Mouse (Mus musculus): ENCODE measurements around the gene Lsmem1. TPM values are rescaled to one million over a fixed set of nuclear protein-coding genes. Genes with fewer than 3 reads are reported as not detected.

Gene Lsmem1
- total RNA-seq (2021): 10 to 100 TPM; 55.8 to 58.6 TPM
- long read RNA-seq, experiment 1, transcript Lsmem1-201 (4 exons, 1,213 nt): major isoform, 32 of 51 reads
- long read RNA-seq, experiment 1, partial matches to known transcripts: 1 of 51 reads
- long read RNA-seq, experiment 1, other reads (novel, unspliced or antisense): 18 of 51 reads
- long read RNA-seq, experiment 2, transcript Lsmem1-201 (4 exons, 1,213 nt): major isoform, 35 of 59 reads
- long read RNA-seq, experiment 2, partial matches to known transcripts: 2 of 59 reads
- long read RNA-seq, experiment 2, other reads (novel, unspliced or antisense): 19 of 59 reads

DNA sequence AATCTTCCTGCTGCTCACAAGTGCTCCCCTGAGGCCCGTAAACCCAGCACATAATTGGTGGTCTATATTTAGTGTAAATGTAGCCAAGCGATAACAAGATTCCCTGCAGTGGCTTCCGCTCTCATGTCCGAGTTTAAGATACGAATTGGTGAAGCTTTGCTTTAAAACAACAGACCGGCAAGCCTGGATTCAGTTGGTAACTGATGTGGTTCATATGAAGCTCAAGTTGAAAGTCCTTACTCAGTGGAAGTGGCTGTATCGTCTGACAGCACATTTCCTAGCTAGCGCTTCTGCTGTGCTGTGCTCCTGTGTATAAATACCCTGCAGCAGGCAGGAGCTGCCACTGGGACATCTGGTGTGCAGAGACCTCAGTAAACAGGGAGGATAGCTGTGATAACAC is at the start of gene Lsmem1:
Lsmem1 (minus strand) TSS at position 189 of the 400 bp plus-strand sequence.
- intact Hi-C loops (cut with DNase I): no loop called here
- Histone ChIP-seq H3K4me3 (peak within 1 kb of the TSS; percentile 72), H3K27ac (peak within 1 kb of the TSS; percentile 83)
- peak; percentile 70 for DNase-seq
- no peak for TF ChIP-seq CTCF (IDR thresholded peaks at IDR 0.05)

DNA sequence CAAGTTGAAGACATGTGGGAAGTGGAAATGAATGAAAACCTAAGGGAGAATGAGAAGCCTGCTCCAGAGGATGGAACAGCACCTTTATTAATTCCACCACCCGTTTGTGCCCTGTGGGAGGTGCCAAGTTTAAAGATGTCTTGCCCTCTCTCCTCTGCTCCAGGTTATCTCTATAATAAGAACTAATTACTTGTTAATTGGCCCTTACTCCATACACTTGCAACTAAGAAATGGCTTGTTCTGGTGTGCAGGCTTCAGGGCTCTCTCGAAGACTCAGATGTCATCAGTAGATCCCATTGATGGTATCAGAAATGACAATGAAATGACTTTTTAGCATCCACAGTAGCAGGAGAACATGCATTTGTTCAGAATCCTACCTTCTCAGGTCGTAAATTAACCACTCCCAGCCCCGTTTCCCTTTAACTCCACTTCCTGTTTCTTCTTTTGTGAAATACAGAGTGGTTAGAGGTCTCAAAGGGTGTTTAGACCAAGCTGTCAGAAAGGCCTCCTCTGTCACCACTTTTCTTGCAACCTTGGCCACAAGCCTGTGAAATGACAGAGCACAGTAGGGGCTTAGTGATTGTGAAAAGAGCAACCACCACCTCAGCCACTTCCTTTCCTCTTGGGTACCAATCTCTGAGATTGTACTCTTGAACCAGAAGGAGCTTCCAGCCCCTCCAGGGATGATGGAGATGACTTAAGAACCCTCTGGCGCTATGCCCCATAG is 49.3 kb upstream of the Lsmem1 start, which contains the start of gene Ifrd1:
Ifrd1 (minus strand) TSS at position 51 of the 727 bp plus-strand sequence.
- intact Hi-C loops (cut with DNase I): no loop called here
- Histone ChIP-seq H3K27ac (peak within 1 kb of the TSS; percentile 51), H3K4me3 (no peak within 1 kb of the TSS)
- no peak for DNase-seq
- TF ChIP-seq CTCF (IDR thresholded peaks at IDR 0.05): no peak

DNA sequence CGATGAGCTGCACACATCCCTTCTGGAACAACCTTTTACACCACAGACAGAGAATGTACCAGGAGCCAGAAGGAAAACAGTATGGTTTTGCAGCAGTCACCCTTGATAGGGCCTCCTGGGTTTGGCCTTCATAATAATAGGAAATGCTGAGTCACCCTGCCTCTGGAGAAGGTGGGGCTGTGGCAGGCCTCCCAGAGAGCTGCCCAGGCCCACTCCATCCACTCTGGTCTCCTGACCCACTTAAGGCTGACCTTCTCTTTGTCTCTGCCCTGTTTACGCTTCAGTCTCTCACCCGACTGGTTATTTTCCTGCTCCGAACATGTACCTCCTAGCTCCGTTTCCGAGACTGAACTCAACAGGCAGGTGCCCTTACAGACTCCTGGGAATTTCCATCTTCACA is 48.7 kb upstream of the Lsmem1 start:
- peak overlapping the region; percentile 51 for H3K27ac ChIP-seq
- intact Hi-C loops (cut with DNase I): no loop called here
- H3K4me3 ChIP-seq: no peak overlapping the region
- no peak for TF ChIP-seq CTCF (IDR thresholded peaks at IDR 0.05)
- DNase-seq: peak; percentile 27

DNA sequence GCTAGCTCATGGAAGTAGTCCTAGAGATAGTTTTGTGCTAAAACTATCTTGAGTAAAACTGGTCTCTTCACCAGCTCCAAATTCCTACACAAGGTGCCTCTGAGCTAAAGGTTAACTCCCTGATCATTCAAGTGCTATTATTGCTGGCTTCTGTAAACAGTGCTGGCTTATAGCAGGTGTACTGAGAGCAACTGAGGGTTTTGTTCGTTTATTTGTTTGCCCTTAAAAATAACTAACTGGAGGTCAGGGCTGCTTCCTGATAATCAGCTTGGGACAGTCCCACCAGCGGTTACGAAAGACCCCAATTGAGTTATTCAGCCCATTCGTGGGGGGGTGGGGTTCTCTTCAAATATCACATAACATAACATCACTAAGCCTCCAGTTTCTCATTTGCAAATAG is 48.1 kb upstream of the Lsmem1 start:
- DNase-seq: no peak
- Histone ChIP-seq H3K27ac (peak overlapping the region; percentile 51), H3K4me3 (no peak overlapping the region)
- no peak for TF ChIP-seq CTCF (IDR thresholded peaks at IDR 0.05)
- intact Hi-C loops (cut with DNase I): no loop called here

DNA sequence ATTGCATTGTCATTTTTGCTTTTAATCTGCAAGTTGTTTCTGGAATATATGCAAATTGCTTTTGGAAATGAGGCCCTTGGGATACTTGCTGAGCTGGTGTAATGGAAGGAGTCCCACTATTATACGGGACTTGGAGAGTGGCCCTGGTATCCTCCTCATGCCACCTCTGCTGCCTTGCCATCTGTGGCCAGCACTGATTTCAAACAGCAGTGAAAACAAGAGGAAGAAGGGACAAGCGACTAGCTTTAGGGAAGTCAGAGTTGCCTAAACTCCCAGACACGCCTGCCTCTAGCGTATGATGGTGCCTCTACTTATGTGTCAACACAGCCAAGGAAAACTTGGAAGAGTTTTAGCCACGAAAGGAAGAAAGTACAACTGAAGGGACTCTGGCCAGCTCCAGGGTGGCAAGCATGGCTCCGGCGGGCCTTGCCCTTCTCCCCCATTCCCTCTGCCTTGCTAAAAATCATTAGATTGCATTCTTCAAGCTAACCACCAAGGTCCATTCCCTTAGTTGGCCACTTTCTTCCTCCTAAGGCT is 46.2 kb upstream of the Lsmem1 start:
- intact Hi-C loops (cut with DNase I): no loop called here
- no peak for TF ChIP-seq CTCF (IDR thresholded peaks at IDR 0.05)
- DNase-seq: no peak
- H3K27ac ChIP-seq: no peak overlapping the region
- H3K4me3 ChIP-seq: no peak overlapping the region

DNA sequence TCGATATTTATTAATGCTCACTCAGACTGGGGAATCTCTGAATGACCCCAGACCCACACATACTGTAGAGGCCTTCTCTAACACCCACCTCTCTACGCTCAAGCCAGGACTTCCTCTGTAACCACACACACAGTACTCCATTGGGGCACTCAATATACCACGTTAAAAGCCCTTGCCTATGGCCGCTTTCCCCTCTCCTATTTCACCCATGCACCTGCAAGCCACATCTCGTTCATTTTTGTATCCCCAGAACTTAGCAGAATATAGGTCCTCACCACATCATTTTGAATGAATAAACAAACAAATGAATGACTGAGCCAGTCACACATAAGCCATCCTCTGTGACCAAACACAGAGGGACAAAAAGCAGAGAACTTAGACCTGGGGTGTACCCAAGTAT is 45.6 kb upstream of the Lsmem1 start:
- TF ChIP-seq CTCF (IDR thresholded peaks at IDR 0.05): no peak
- Histone ChIP-seq H3K27ac (no peak overlapping the region), H3K4me3 (no peak overlapping the region)
- DNase-seq: no peak
- intact Hi-C loops (cut with DNase I): no loop called here

DNA sequence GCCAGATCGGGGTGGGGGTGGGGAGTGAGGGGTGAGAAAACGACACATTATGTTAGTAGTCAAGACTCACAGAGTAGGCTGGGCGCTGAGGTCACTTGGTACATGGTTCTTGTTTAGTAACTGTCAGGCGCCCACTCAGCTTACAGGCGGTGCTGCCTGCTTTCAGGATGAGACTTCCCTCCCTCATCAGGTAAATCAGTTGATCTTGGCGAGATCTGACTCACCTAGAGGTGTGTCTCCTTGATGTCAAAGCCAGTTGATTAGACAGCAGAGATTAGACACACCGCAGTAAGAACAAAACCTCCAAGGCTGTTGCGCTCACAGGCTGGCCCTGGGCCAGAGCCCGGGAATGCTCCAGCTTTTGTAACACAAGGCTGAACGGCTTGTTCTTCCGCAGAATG is 44.5 kb upstream of the Lsmem1 start:
- Histone ChIP-seq H3K4me3 (peak overlapping the region; percentile 18; the same call in 1 of the 2 replicates), H3K27ac (no peak overlapping the region)
- DNase-seq: peak; percentile 66
- intact Hi-C loops (cut with DNase I): no loop called here
- TF ChIP-seq CTCF (IDR thresholded peaks at IDR 0.05): no peak

DNA sequence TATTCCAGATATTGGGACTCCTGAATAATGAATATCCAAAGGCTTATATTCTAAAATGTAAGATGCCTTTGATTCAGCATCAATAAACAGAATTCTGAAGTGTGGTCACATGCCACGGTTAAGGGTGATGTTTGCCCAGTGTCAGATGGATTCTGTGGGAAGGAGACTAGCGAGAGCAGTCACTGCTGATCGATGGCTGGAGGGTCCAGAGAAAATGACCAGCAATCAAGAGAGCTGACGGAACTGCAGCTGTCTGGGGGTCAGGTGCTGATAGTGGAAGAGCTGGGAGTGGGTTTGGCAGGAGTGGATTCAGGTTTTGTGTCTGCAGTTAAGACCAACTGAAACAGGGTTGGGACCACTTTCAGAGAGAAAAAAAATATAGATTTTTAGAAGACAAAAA is 44.0 kb upstream of the Lsmem1 start:
- H3K27ac ChIP-seq: no peak overlapping the region

DNA sequence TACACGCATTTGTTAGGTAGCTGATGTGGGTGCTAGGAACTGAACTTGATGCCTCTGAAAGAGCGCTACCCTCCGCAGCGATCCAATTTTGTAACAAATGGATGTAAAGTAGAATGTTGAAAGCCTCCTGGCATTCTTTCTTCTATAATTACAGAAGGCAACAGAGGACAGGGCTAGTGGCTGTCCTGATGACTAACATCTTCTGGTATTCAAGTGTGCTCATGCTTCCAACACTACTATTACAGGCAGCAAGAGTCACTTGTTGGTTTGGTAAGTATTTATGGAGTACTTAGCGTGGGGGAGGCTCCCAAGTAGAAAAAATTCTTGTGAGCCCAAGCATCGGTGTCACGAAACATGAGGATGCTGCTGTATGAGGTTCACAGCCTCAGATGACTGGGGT is 39.9 kb upstream of the Lsmem1 start:
- H3K4me3 ChIP-seq: no peak overlapping the region
- no peak for TF ChIP-seq CTCF (IDR thresholded peaks at IDR 0.05)
- no peak for DNase-seq
- H3K27ac ChIP-seq: no peak overlapping the region
- intact Hi-C loops (cut with DNase I): no loop called here

More for the DNA sequence above, 44.0 kb upstream of the Lsmem1 start:
- DNase-seq: no peak
- no peak for TF ChIP-seq CTCF (IDR thresholded peaks at IDR 0.05)
- no peak overlapping the region for H3K4me3 ChIP-seq
- intact Hi-C loops (cut with DNase I): no loop called here

DNA sequence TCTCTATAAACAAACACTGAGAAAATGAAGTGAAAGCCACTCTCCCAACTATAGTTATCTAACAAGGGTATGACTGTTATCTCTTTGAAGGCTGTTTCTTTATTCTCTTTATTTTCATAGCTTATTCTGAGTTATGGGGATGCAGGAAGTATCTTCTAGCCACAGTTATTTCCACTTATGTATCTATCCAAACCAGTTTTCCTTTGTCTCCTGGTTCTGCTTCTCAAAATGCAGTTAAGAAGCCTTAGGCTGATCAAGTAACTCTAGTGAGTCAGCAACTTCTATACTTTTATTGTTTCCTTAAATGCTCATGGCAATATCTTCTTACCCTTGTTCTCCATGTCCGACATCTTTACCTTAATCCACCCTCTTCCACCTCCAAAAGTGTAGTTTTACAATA is 32.9 kb upstream of the Lsmem1 start:
- no peak for TF ChIP-seq CTCF (IDR thresholded peaks at IDR 0.05)
- H3K4me3 ChIP-seq: no peak overlapping the region
- no peak for DNase-seq
- intact Hi-C loops (cut with DNase I): no loop called here
- H3K27ac ChIP-seq: no peak overlapping the region

DNA sequence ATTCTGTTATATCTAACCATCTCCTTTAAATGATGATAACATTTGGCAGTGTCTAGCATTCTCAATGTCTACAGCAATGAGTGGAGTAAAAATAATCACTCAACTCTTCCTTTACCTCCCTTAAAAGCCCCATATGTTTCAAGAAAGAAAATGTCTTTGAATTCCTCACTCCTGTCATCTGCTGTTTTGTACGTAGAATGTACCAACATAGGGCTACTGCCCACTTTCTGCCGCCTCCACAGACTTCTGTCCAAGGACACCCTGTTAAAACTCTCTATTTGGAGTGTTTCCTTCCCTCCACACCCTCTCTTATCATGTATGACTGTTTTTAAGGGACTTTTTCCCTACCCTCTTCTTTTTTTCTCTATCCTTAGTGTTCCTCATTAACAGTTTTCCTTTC is 32.3 kb upstream of the Lsmem1 start:
- intact Hi-C loops (cut with DNase I): no loop called here
- Histone ChIP-seq H3K4me3 (no peak overlapping the region), H3K27ac (no peak overlapping the region)
- TF ChIP-seq CTCF (IDR thresholded peaks at IDR 0.05): no peak
- DNase-seq: no peak

DNA sequence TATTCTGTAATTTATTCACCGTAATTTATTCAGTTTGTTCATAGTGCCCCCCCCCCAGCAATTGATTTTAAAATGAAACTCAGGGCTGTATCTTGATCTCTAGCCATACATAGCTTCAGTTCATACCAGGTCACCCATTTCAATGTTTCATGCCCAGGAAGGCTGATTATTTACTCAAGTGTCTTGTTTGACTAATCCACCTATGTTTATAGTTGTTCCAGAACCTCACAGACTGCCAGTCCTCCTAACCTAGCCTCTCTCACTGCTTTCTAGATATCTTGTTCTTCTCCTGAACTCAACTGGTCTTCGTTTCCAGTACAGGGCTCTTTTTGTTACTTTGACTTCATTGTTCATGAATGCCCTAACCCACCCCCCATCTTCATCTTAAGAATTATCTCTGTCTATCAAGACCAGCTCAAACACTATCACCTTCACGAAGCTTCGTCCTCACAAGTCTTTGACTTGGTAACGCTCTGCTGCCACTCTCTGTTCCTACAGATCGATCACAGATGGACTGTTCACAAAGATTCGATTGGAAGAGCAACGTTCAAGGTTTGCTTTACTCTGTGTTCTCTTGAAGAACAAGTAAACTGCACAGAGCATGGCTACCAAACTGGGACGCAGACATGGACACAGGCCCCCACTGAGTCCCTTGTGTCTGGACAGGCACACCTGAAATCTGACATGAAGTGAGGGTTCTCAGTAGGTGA is 25.0 kb upstream of the Lsmem1 start:
- H3K27ac ChIP-seq: peak overlapping the region; percentile 97
- peak overlapping the region; percentile 77; the same call in 1 of the 2 replicates for H3K4me3 ChIP-seq
- TF ChIP-seq CTCF (IDR thresholded peaks at IDR 0.05): no peak
- intact Hi-C loops (cut with DNase I): loop anchor here (10.0 kb wide), 1 partner anchor 360 kb away; no protein-coding TSS in a partner anchor
- DNase-seq: no peak

Measured in gastrocnemius, adult 2 months (tissue).